Mouse (Mus musculus) kidney, postnatal 36 days (tissue): ENCODE results near the gene Fam129c.

ENCODE experiments used
- DNase-seq, 2 experiments: peaks; one replicate each; pipeline ENCODE4 v3.0.0; 2021 to 2022; ENCODE audit warnings: mixed read lengths in 2 of 2

The Fam129c gene

DNA sequence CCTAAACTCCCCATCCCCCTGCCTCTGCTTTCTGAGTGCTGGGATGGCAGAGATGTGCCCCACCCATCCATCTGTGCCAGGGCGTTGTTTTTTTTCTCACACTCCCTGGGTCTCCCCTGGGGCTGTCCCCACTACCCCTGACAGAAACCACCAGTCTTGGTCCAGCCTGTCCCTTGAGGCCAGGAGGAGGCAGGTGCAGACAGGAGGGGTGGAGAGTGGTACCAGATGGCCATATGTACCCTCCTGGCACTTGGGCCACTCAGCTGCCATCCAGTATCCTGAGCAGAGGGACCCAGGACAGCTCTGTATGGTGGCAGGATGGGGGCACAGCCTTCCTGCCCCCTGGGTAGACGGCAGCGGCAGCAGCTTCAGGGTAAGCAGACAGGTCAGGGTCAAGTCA, at the start of gene Fam129c:
Gene Fam129c, plus strand, starts transcription at position 198 of the 400 bp plus-strand sequence.
- no peak for DNase-seq

DNA sequence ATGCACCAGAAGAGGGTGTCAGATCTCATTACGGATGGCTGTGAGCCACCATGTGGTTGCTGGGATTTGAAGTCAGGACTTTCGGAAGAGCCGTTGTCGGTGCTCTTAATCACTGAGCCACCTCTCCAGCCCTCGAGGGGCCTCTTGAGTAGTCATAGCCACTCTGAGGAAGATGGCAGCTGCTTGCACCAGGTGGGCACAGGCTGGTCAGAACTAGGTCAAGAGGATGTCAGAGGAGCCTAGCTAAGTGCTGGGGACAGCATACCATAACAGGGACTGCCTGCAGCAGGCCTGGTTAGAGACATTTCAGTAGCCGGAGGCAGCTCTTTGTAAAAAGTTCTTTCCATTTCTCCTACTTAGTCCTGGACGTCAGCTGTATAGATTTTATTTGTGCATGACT, 46.7 kb upstream of the Fam129c start:
- no peak for DNase-seq

DNA sequence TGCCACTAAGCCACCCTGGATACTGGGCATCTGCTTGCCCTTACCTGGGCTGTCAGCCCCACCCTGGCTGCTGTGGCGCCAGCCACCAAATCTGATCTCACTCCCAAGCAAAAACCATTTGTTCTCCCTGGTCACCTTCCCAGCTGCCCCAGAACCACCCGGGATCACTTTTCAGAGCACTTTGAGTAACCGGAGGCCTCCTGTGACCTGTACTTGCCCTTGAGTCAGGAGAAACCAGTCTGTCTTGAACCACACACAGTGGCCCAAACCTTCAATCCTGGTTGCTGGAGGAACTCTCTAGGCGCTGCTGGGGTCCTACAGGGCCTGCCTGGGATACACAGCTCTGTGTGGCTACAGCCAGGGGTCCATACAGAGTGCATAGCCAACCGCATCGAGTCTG, 44.7 kb upstream of the Fam129c start:
- no peak for DNase-seq

- DNase-seq = no peak
Measured at GRCm38 (mm10) chr8:71554001-71554400, 43.4 kb upstream of the Fam129c start.

DNA sequence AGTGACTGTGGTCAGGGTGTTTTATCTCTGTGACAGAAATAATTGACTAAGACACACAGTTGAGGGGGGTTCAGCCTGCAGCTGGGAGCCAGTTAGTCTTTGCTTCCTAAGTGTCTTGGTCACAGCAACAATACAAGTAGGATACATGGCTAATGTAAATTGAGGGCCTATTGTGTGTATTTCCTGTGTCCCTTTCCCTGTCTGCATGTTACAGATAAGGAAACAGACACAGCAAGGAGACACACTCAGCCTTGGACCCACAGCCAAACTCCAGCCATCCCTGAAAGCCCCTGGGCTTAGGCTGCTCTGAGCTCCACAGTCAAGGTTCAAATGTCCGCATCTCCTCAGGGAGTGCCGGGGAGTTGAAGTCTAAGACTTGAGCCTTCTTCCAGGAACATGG, 42.8 kb upstream of the Fam129c start:
- no peak for DNase-seq

GRCm38 (mm10) chr8:71558071-71558957, 39.1 kb upstream of the Fam129c start, which contains the start of gene Tmem221:
TSS of gene Tmem221 (minus strand) at chr8:71558871.
- DNase-seq = no peak

DNA sequence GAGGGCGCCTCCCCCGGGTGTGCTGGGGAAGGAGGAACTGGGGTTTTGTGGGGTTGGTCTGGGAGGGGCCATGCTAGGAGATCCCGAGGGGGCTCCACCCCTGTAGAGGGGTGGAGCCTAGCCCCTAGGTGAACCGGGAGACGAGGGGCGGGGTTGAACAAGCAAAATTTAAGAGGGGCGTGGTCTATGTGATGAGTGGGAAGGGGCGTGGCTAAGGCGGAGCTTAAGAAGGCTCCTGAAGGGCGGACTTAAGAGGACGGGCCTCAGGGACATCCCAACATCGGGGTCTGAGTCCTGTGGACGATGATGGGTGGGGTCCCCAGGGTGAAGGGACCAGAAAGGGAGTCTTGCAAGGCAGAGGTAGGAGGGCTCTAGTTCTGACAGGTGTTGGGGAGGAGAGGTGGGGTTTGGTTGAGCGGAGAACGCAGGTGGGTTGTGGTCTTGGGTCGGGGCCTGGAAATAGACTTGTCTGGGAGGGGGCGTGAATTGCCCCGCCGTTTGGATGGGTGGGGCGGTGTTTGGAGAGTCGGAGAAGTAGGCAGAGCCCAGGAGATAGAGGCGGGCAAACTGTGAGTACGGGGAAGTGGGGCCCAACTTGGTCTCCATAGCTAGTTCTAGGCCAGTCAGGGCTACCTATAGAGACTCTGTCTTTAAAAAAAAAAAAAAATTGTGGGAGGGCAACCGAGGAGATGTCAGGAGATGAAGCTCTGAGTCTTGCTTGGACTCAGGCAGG, 38.3 kb upstream of the Fam129c start:
- DNase-seq = peak; percentile 88 to 90

GRCm38 (mm10) chr8:71560071-71560470, 37.4 kb upstream of the Fam129c start:
- DNase-seq = no peak

GRCm38 (mm10) chr8:71560765-71561164, 36.7 kb upstream of the Fam129c start:
- no peak for DNase-seq

DNA sequence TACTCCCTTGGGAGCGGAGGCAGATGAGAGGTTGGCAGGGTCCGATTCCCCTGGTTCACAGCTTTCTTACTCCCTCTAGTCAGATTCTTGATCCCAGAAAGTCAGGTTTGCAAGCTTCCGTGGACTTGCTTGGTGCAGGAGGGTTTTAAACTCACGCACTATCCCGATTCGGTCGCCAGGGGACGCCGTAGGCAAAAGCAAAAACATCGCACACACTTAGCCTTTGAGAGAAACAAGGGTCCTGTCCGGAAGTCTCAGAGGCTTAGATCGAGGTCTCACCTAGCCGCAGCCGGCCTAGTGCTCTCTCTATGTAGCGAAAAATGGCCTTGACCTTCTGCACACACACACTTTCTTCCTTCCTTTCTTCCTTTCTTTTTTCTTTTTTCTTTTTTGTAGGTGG, 36.0 kb upstream of the Fam129c start:
- peak; percentile 57 to 82 for DNase-seq

DNA sequence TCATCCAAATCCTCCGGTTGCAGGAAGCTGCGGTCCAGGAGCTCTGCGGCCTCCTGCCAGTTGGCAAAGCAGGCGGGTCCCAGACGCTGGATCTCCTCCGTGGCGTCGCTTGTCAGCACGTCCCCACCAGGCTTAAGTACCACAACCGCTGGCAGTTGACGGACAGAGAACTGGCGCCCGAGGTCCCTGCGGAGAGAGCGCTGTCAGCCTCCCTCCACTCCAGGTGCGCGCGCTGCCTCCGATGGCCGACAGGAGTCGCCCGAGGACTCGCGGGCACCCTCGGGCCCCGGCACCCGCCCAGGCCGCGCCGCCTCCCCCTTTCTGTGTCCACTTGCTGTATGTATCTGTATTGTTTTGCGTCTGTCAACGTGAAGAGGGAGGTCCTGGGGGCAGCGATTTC, 34.7 kb upstream of the Fam129c start:
- DNase-seq = peak; percentile 80 to 94

GRCm38 (mm10) chr8:71563992-71564391, 33.5 kb upstream of the Fam129c start:
- DNase-seq = no peak

- no peak for DNase-seq
Measured at GRCm38 (mm10) chr8:71566501-71566900, 30.9 kb upstream of the Fam129c start, which contains the start of gene Nxnl1. TSS of gene Nxnl1 (minus strand) at chr8:71566601.

DNA sequence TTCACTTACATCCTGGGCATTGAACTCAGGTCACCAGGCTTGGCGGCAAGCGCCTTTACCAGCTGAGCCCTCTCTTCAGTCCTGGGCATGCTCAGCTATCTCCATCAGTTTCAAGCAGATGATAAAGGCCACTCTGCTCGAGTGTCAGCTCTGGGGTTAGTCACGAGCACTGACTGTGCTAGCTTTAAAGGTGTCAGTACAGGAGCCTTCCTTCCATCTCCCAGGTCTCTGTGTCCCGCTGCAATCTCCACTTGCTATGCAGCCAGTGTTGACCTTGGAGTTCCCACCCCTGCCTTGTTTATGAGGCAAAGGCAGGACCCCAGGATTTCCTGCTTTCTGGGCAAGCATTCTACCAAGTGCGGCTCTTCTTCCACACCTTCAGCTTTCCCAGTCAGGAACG, 29.9 kb upstream of the Fam129c start:
- DNase-seq = no peak

DNA sequence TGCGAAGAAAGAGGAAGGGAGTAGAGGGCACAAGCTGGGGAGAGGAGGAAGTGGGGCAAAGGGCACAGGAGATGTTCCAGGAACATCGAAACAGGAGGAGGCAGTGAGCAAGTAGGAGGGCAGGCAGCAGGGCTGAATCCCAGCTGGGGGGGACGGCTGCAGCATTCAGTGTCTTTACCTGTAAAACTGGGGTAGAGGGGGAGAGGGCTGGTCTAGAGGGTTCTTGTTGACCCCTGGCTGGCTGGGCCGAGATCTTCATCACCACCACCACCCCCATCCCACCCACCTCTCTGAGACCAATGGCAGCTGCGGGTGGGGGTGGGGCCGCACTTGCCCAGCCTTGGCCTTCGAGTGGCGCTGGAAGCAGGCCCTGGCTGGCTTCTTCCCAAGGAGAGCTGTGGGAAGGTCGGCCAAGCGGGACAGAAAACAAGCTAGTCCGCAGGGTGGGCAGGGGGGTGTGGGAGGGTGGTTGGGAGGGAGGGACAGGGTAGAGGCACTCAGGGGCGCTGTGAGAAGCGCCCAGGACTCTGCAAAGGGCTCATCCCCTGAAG, 29.0 kb upstream of the Fam129c start, which contains the start of gene Slc27a1:
Gene Slc27a1, plus strand, starts transcription at position 496 of the 551 bp plus-strand sequence.
- peak; percentile 93 to 94 for DNase-seq

DNA sequence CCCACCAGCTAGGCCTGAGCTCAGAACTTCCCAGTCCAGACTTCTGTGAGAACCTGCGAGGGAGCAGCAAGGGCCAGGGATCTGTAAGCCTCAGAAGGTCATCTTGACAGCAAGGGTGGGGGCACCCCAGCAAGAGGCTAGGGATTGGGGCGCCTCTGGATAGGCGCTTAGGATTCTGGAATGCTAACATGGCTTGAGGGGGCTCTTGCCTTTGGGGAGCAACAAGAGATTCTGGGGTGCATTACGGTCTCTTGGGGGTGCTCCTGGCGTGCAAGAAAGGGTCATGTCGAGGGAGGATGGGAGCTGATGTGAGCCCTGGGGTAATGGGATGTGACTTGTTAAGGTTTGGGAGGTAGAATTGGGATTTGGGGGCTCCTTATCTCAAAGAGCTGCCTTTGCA, 28.5 kb upstream of the Fam129c start:
- no peak for DNase-seq

DNA sequence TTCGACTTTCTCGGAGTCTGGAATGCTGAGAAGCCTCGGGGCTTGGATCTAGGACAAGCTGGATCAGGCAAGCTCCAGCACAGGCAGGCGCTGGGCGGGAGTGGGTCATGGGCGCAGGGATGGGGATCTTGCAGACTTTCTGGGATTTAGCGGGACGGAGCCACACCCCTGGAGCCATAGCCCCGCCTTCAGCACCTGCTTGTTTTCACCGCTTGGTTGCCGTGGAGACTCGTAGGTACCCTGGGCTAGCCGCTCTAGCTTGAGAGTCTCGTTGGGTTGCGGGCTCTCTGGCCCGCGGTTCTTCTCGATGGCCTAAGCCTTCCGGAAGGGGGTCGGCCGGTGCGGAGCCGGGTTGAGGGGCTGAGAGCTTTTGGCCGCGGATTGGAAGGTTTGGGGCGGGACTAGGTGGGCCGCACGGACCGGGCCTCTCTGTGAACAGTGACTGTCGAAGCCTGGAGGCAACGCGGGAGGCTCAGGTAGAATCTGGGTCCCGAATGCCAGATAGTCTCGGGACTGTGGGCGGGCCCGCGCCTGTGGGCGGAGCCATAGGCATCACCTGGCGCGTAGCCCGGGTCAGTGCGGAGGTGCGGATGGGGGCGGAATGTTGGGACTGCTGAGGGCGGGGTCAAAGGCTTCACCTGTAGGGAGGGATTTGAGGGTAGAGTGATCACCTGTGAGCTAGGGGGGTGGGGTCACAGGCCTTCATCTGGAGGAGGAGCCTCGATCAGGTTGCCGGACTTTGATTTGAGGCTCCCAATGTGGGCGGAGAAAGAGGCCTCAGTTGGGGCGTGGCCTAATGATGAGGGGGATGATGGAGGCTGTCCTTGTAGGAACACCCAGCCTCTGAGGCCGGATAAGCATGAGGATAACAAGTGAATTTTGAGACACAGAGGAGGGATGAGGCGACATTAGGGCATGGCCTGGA, 27.8 kb upstream of the Fam129c start:
- DNase-seq = peak; percentile 95 to 98

DNA sequence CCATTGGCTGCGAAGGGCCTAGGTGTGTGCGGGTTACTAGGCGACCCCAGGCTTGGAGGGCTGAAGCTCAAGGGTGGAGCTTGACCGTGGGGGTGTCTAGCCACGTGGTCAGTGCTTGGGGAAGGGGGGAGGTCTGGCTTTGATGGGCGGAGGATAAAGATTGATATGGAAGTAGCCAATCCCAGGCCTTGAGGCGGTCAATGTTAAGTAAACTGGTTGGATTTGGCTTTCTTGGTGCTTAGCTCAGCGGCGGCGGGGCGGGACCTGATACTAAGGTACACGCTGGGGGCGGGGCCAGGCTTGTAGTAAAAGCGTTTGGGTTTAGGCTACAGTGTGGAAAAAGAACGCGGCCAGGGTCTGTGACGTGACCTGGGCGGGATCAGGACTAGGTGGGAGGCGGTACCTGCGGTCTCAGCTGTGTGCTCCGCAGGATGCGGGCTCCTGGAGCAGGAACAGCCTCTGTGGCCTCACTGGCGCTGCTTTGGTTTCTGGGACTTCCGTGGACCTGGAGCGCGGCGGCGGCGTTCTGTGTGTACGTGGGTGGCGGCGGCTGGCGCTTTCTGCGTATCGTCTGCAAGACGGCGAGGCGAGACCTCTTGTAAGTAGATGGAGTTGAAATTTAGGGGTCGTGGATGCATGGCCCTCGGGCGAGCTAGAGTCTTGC, 27.0 kb upstream of the Fam129c start:
- peak; percentile 99 for DNase-seq

GRCm38 (mm10) chr8:71572077-71572476, 25.4 kb upstream of the Fam129c start:
- peak in 1 of 2 experiments; percentile 37 for DNase-seq

GRCm38 (mm10) chr8:71572847-71573633, 24.4 kb upstream of the Fam129c start:
- peak; percentile 85 to 89 for DNase-seq

GRCm38 (mm10) chr8:71574426-71574825, 23.0 kb upstream of the Fam129c start:
- DNase-seq = no peak
